Mouse (Mus musculus) adrenal gland, postnatal 4 days (tissue): ENCODE data around the gene Rnf144a. TPM values are rescaled to one million over a fixed set of nuclear protein-coding genes. Genes with fewer than 3 reads are reported as not detected.
"Not testable (repeated sequence)": the region's sequence is repeated elsewhere in the genome, so short reads cannot be mapped to it uniquely, and the experiment has no call there.

Source experiments
- DNase-seq, 2 experiments: peaks; one replicate each; pipeline ENCODE4 v3.0.0; 2021 to 2022; ENCODE audit warnings: low spot score in 2 of 2, mixed read lengths in 2 of 2
- microRNA-seq: library from miRNA; unstranded; fragments of <30 nt; microRNA quantifications from one replicate; pipeline ENCODE4 v1.2.0, GENCODE M21; 2021
- total RNA-seq, 2 experiments: library from RNA; stranded (reverse); gene quantifications; 2 replicates each; pipeline ENCODE4 v1.2.3; 2021

Rnf144a gene
- total RNA-seq, 2 experiments from 2014 or later: 62.6 to 78.4 TPM

GRCm38 (mm10) chr12:26329031-26329675 lies 85.9 kb downstream of the Rnf144a start:
- no peak for DNase-seq

GRCm38 (mm10) chr12:26323783-26324364 lies 91.2 kb downstream of the Rnf144a start:
- DNase-seq: no peak

- no peak for DNase-seq
Observed at GRCm38 (mm10) chr12:26316261-26316660, 98.8 kb downstream of the Rnf144a start.

- DNase-seq: no peak
Observed at GRCm38 (mm10) chr12:26314959-26315358, 100.1 kb downstream of the Rnf144a start.

GRCm38 (mm10) chr12:26311548-26311947 lies 103.5 kb downstream of the Rnf144a start:
- DNase-seq: no peak

- DNase-seq: no peak
Observed at GRCm38 (mm10) chr12:26310247-26310646, 104.8 kb downstream of the Rnf144a start.

- DNase-seq: no peak
Observed at GRCm38 (mm10) chr12:26302886-26303285, 112.2 kb downstream of the Rnf144a start.

- no peak for DNase-seq
Observed at GRCm38 (mm10) chr12:26299515-26300090, 115.5 kb downstream of the Rnf144a start.

- DNase-seq: not testable (repeated sequence)
Observed at GRCm38 (mm10) chr12:26295995-26296394, 119.1 kb downstream of the Rnf144a start.

GRCm38 (mm10) chr12:26289200-26289599 lies 125.9 kb downstream of the Rnf144a start:
- no peak for DNase-seq

GRCm38 (mm10) chr12:26288347-26288746 lies 126.7 kb downstream of the Rnf144a start:
- no peak for DNase-seq

GRCm38 (mm10) chr12:26285939-26286338 lies 129.1 kb downstream of the Rnf144a start:
- no peak for DNase-seq

- DNase-seq: no peak
Observed at GRCm38 (mm10) chr12:26285460-26285859, 129.6 kb downstream of the Rnf144a start.

GRCm38 (mm10) chr12:26280719-26281480 lies 134.2 kb downstream of the Rnf144a start:
- no peak for DNase-seq

- peak; percentile 9 to 13 for DNase-seq
Observed at GRCm38 (mm10) chr12:26277002-26277669, 137.9 kb downstream of the Rnf144a start.

GRCm38 (mm10) chr12:26276556-26276955 lies 138.5 kb downstream of the Rnf144a start:
- DNase-seq: no peak

Small RNA genes within 50 kb of the gene (microRNA-seq; reads per million reads assigned to microRNA genes)
- gene Mir6538: 4.7 reads per million, percentile 13 among the genes with 10 or more reads in this experiment

Other genes with a start within 250 kb of the Rnf144a start
- gene Rsad2, start 41.2 kb upstream of the Rnf144a start, total RNA-seq: 10 to 100 TPM; 16.1 to 19.5 TPM
- 10 to 100 TPM; 39.7 to 40.4 TPM for gene Cmpk2, start 54.0 kb upstream of the Rnf144a start, total RNA-seq